Mouse (Mus musculus): ENCODE data around the gene Hipk1.

DNA sequence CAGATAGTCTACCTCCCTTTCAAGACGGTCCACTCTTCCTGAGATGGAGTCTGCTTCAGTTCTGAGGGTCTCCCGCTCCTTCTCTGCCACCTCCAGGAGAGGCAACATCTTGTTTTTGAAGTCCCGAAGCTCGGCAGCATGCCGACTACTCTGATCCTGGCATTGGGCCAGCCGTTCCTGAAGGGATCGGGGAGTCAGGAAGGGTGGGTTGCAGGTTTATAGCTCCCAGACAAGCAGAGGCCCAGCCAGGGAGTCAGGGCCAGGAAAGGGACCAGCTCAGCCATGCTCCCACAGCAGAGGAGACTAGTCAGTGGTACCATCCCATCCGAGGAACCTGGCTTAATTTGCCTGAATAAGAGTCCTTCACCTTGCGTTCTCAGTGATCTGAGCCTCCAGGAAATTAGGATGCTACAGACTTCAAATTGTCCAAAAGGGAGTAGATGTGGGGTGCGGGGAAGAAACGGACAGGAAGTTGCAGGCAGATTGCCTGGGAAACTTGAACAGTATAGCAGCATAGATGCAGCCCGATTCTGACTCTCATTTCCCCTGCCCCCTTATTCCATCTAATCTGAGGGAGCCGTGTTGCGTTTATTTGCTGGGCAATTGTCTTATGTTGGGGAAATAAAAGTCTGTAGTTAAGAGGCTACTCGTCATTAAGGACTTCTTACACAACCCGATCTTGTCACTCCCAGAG, 54.2 kb downstream of the Hipk1 start:
- no peak for TF ChIP-seq CTCF (IDR thresholded peaks at IDR 0.05; ENCODE audit: control insufficient read depth, insufficient read depth, insufficient read length)
- no peak for TF ChIP-seq MYOD1 (IDR thresholded peaks at IDR 0.05; ENCODE audit: control insufficient read depth, insufficient read length, low read depth)
- TF ChIP-seq CEBPB (IDR thresholded peaks at IDR 0.05; ENCODE audit: low read depth): no peak
